Mouse (Mus musculus) midbrain, embryonic 15.5 days (tissue): ENCODE measurements around the gene Slc25a28. TPM values are rescaled to one million over a fixed set of nuclear protein-coding genes. Genes with fewer than 3 reads are reported as not detected.
A peak's percentile ranks its signal among the peaks of the same experiment; 100 is the strongest.

Experiments used
- ATAC-seq: fragments of 200-750 bp; cut with Nextera tagmentation; replicated peaks from 2 replicates; pipeline ENCODE4 v1.8.0; 2017; ENCODE audit warnings: moderate TSS enrichment
- H3K27ac ChIP-seq: fragments of 300-500 bp; sonication (generic); 2 replicates; pipeline ENCODE4 v1.5.1; 2015; ENCODE audit warnings: mild to moderate bottlenecking, inconsistent platforms
- H3K27me3 ChIP-seq: fragments of 300-500 bp; sonication (generic); replicated peaks from 2 replicates; pipeline ENCODE4 v1.6.1; 2015; ENCODE audit warnings: inconsistent platforms
- H3K36me3 ChIP-seq: fragments of 300-500 bp; sonication (generic); replicated peaks from 2 replicates; pipeline ENCODE4 v1.6.1; 2015; ENCODE audit warnings: inconsistent platforms
- H3K4me1 ChIP-seq: fragments of 300-500 bp; sonication (generic); 2 replicates; pipeline ENCODE4 v1.6.1; 2015; ENCODE audit warnings: inconsistent platforms
- H3K4me2 ChIP-seq: fragments of 300-500 bp; sonication (generic); 2 replicates; pipeline ENCODE4 v1.6.1; 2015; ENCODE audit warnings: inconsistent platforms, mild to moderate bottlenecking, moderate library complexity
- H3K4me3 ChIP-seq: fragments of 300-500 bp; sonication (generic); 2 replicates; pipeline ENCODE4 v1.5.1; 2015; ENCODE audit warnings: mild to moderate bottlenecking, inconsistent platforms
- H3K9ac ChIP-seq: fragments of 300-500 bp; sonication (generic); 2 replicates; pipeline ENCODE4 v1.6.1; 2015; ENCODE audit warnings: mild to moderate bottlenecking, inconsistent platforms
- H3K9me3 ChIP-seq: fragments of 300-500 bp; sonication (generic); 2 replicates; pipeline ENCODE4 v1.6.1; 2016; ENCODE audit warnings: inconsistent platforms
- WGBS: fragments of 180-500 bp; shearing (Covaris S2); methylation state at CpG from one replicate; pipeline ENCODE4 v1.1.7; 2015; ENCODE audit warnings: mixed read lengths; 5-methylcytosine and 5-hydroxymethylcytosine counted together
- polyA plus RNA-seq: library from polyadenylated mRNA; unstranded; fragments of >200 nt; fragmentation: Nextera tagmentation; extraction: Ambion mirVana; gene quantifications from 2 replicates; pipeline ENCODE4 v1.2.1, GENCODE M21; 2015

Slc25a28 gene
- polyA plus RNA-seq, 1 experiment from 2014 or later, result 14.4 TPM

DNA sequence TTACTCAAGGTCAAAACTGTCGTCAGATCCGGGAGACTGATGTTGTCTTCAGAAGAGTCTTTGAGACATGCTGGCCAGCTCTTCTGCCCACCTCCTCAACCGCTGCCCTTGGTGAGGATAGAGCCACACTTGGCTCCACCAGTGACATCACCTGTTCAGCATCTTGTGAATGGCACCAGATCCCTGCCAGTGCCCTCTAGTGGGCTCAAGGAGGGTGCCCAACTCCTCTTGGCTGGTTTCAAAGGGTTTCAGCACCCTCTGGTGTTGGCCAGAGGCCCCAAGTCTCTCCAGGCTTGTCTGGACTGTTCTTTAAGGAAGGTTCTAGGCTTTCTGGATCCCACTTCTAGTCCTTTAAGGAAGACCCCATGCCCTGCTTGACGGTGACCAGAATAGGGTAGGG is 50.8 kb downstream of the Slc25a28 start:
- Histone ChIP-seq H3K9ac (no peak overlapping the region), H3K4me2 (no peak overlapping the region), H3K9me3 (no peaks in the 10 kb centered on the region), H3K36me3 (no peaks in the 10 kb centered on the region), H3K4me3 (no peak overlapping the region), H3K27ac (no peak overlapping the region), H3K4me1 (no peaks in the 10 kb centered on the region), H3K27me3 (peaks cover 54% of the 10 kb centered on the region)
- no peak for ATAC-seq
- 35% methylated on average over 4 of the region's 4 CpGs for WGBS

- H3K9ac ChIP-seq, result no peak overlapping the region
- H3K27ac ChIP-seq, result no peak overlapping the region
- no peaks in the 10 kb centered on the region for H3K9me3 ChIP-seq
- H3K4me1 ChIP-seq, result peaks cover 16% of the 10 kb centered on the region
- no peak for ATAC-seq
- H3K36me3 ChIP-seq, result no peaks in the 10 kb centered on the region
- H3K4me3 ChIP-seq, result no peak overlapping the region
- H3K27me3 ChIP-seq, result peaks cover 85% of the 10 kb centered on the region
- WGBS, result 9% methylated on average over 18 of the region's 18 CpGs
- no peak overlapping the region for H3K4me2 ChIP-seq
Observed at GRCm38 (mm10) chr19:43619916-43620479, 54.7 kb downstream of the Slc25a28 start.

DNA sequence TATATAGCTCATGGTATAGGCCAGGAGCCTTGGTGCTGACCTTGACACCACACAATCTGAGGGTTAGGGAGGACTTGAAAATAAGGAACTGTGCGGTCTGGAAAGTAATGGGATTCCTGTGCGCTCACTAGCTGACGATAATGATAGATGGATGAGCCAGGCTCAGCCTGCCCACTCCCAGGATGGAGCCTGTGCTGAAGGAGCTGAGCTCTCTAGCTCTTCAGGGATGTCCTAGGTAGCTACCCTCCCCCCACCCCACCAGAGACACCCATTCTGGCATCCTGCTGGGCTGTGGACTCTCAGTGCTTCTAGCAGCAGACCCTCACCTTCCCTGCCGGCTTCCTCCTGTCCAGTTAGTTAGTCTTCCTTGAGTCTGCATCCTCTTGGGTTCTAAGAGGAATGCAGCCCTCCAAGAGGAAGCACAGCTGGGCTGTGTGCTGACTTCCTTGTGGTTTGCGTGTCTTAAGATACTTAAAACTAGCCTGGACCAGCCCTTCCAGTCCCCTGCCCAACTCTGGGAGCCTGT is 56.1 kb downstream of the Slc25a28 start:
- no peak overlapping the region for H3K9ac ChIP-seq

DNA sequence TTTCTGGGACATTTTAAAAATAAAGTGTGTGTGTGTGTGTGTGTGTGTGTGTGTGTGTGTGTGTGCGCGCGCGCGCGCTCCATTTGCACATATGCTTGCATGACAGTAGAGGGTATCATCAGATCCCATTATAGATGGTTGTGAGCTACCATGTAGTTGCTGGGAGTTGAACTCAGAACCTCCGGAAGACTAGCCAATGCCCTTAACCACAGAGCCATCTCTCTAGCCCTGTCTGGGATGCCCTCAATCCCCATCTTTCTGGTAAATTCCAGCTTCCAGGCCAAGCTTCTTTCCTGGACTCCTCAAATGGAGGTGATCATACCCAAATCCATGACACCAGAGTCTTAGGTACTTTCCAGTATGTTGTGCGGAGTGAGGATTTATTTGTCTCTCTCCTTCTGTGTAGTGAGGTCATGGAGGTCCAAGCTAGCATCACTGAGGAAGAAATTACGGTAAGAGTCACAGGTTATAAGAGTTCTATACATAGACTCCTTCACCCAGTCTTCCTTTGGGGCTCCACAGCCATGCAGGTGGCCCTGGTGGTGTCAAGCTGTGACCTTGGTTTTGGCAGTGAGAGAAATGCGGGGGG is 56.8 kb downstream of the Slc25a28 start:
- no peak overlapping the region for H3K4me2 ChIP-seq
- H3K27me3 ChIP-seq, result peaks cover 80% of the 10 kb centered on the region
- H3K27ac ChIP-seq, result no peak overlapping the region
- no peak for ATAC-seq
- WGBS, result 36% methylated on average over 10 of the region's 10 CpGs
- H3K9me3 ChIP-seq, result no peaks in the 10 kb centered on the region
- no peaks in the 10 kb centered on the region for H3K36me3 ChIP-seq
- no peak overlapping the region for H3K9ac ChIP-seq
- no peak overlapping the region for H3K4me3 ChIP-seq
- H3K4me1 ChIP-seq, result peaks cover 26% of the 10 kb centered on the region

More for the DNA sequence above, 56.1 kb downstream of the Slc25a28 start:
- WGBS, result 10% methylated on average over 5 of the region's 5 CpGs
- Histone ChIP-seq H3K4me2 (no peak overlapping the region), H3K4me1 (peaks cover 26% of the 10 kb centered on the region), H3K36me3 (no peaks in the 10 kb centered on the region), H3K9me3 (no peaks in the 10 kb centered on the region), H3K4me3 (no peak overlapping the region), H3K27me3 (peaks cover 83% of the 10 kb centered on the region), H3K27ac (no peak overlapping the region)
- ATAC-seq, result no peak

- H3K9ac ChIP-seq, result no peak overlapping the region
- WGBS, result 0% methylated on average over 12 of the region's 12 CpGs
Observed at GRCm38 (mm10) chr19:43616889-43617288, 57.8 kb downstream of the Slc25a28 start.

DNA sequence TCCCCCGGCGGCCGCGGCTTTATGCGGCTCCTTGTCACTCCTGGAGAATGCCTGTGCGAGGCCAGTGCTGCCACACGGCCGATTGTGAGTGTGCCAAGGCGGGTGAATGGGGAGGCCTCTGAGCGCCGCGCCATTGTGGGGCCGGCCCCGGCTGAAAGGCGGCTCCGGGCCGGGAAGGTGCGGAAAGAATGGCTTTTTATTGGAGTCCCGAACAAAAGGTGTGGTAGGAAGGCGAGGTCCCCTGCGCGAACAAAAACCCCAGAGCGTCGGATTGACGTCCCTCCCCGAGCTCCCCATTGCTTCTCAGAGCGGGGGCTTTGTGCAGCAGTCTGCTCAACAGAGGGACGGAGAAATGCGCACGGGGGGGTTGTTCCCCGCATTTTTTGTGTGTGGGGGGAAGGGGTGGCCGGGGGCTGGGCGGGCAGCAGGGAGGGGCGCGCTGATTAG is 58.2 kb downstream of the Slc25a28 start:
- WGBS, result under 1% methylated on average over 35 of the region's 35 CpGs
- peak; percentile 81 for ATAC-seq
- no peak overlapping the region for H3K9ac ChIP-seq
- H3K9me3 ChIP-seq, result no peaks in the 10 kb centered on the region
- peak overlapping the region; percentile 54 for H3K4me2 ChIP-seq
- no peaks in the 10 kb centered on the region for H3K36me3 ChIP-seq
- peak overlapping the region; percentile 32 for H3K4me3 ChIP-seq
- peak overlapping the region; percentile 42; the same call in 1 of the 2 replicates for H3K27ac ChIP-seq
- peaks cover 80% of the 10 kb centered on the region for H3K27me3 ChIP-seq
- H3K4me1 ChIP-seq, result peaks cover 26% of the 10 kb centered on the region

More at GRCm38 (mm10) chr19:43616889-43617288, 57.8 kb downstream of the Slc25a28 start:
- peak overlapping the region; percentile 32 for H3K4me3 ChIP-seq
- ATAC-seq, result no peak
- H3K4me2 ChIP-seq, result peak overlapping the region; percentile 54
- H3K9me3 ChIP-seq, result no peaks in the 10 kb centered on the region
- no peaks in the 10 kb centered on the region for H3K36me3 ChIP-seq
- H3K27ac ChIP-seq, result no peak overlapping the region
- peaks cover 80% of the 10 kb centered on the region for H3K27me3 ChIP-seq
- peaks cover 26% of the 10 kb centered on the region for H3K4me1 ChIP-seq

DNA sequence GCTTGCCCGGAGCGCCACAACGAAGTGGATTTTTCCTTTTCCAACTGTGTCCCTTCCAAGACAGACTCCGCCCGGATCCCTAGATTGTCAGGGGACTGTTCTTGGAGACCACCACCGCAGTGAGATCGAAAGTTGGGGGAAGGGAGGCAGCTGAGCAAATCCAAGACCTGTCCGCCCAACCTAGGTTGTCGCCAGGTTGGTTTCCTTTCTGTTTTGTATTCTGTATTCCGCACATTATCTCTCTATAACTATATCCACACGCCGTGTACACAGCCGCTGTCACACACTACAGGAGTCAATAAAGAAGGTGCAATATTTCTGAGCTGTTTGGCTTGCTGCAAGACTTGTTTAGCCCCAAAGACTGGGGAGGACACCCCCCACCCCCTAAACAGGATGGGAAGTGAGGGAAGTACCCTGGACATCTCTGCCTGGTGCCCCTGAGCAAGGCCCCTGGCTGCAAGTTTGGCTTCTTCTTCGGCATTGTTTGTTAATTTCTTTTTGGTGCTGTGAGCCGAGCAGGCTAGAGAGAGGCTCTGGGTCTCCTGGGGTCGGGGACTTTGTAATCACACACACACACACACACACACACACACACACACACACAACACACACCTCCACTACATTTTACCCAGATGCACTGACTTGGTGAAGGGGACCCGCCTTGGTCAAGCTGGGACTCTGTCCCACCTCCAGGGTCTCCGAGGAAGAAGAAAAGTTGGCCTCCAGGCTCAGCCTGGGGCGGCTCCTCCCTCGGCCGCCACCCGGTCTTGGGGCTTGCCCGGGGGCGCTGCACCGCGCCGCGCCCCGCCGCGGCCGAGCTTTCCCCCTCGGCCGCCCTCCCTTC is 58.9 kb downstream of the Slc25a28 start:
- Histone ChIP-seq H3K27me3 (peaks cover 81% of the 10 kb centered on the region), H3K27ac (peak overlapping the region; percentile 42; the same call in 1 of the 2 replicates), H3K4me1 (peaks cover 26% of the 10 kb centered on the region), H3K9ac (no peak overlapping the region; the same call in 1 of the 2 replicates), H3K4me3 (peak overlapping the region; percentile 32), H3K4me2 (peak overlapping the region; percentile 54), H3K9me3 (no peaks in the 10 kb centered on the region), H3K36me3 (no peaks in the 10 kb centered on the region)
- ATAC-seq, result peak; percentile 45
- WGBS, result under 1% methylated on average over 32 of the region's 34 CpGs

DNA sequence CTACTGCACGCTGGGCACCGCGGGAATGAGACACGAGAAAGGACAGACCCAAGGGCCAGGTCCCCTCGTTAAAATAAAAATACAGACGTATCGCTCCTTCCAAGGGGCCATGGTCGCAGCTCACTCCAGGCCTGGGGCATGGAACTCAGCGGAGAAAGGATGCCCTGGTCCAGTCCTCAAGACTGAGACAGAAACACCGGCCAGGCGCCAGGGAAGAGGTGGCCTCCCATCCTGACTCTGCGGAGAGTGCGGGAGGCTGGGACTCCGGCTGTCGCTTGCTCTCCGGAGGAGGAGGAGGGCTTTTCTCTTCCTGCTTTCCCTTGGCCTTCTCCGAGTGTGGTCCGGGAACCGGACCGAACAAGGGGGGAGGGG is 59.6 kb downstream of the Slc25a28 start:
- H3K4me3 ChIP-seq, result peak overlapping the region; percentile 32
- no peak for ATAC-seq
- peak overlapping the region; percentile 54 for H3K4me2 ChIP-seq
- no peaks in the 10 kb centered on the region for H3K9me3 ChIP-seq
- H3K9ac ChIP-seq, result no peak overlapping the region; the same call in 1 of the 2 replicates
- H3K27me3 ChIP-seq, result peaks cover 80% of the 10 kb centered on the region
- H3K36me3 ChIP-seq, result no peaks in the 10 kb centered on the region
- H3K27ac ChIP-seq, result no peak overlapping the region
- H3K4me1 ChIP-seq, result peaks cover 26% of the 10 kb centered on the region
- WGBS, result 1% methylated on average over 20 of the region's 20 CpGs

DNA sequence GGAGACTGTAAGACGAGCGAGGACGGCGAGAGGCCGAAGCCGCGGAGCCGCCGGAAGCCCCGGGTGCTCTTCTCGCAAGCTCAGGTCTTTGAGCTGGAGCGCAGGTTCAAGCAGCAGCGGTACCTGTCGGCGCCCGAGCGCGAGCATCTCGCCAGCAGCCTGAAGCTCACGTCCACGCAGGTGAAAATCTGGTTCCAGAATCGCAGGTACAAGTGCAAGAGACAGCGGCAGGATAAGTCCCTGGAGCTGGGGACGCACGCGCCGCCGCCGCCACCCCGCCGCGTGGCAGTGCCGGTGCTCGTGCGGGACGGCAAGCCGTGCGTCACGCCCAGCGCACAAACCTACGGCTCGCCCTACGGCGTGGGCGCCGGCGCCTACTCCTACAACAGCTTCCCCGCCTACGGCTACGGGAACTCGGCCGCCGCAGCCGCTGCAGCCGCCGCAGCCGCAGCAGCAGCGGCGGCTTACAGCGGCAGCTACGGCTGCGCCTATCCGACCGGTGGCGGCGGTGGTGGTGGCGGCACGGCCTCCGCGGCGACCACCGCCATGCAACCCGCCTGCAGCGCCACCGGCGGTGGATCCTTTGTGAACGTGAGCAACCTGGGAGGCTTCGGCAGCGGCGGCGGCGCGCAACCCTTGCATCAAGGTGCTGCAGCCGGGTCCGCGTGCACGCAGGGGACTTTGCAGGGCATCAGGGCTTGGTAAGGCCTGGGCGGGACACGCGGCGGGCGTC is 60.2 kb downstream of the Slc25a28 start:
- under 1% methylated on average over 87 of the region's 92 CpGs for WGBS
- Histone ChIP-seq H3K4me3 (peak overlapping the region; percentile 32), H3K36me3 (no peaks in the 10 kb centered on the region), H3K27me3 (peaks cover 79% of the 10 kb centered on the region), H3K9ac (peak overlapping the region; percentile 9; the same call in 1 of the 2 replicates), H3K9me3 (no peaks in the 10 kb centered on the region), H3K27ac (no peak overlapping the region), H3K4me2 (peak overlapping the region; percentile 54), H3K4me1 (peaks cover 26% of the 10 kb centered on the region)
- peak; percentile 21; the same call in 1 of the 2 replicates for ATAC-seq
